Mouse (Mus musculus): ENCODE data around the gene Nos1ap. TPM values are rescaled to one million over a fixed set of nuclear protein-coding genes. Genes with fewer than 3 reads are reported as not detected.

The Nos1ap gene
- polyA plus RNA-seq, 1 experiment from 2014 or later = 13.0 TPM

GRCm38 (mm10) chr1:170560768-170561167, 28.9 kb downstream of the Nos1ap start:
- Histone ChIP-seq H3K27ac (ENCODE audit: low read length) (no peak overlapping the region), H3K4me1 (ENCODE audit: control insufficient read depth, insufficient read depth, low read length) (peaks cover 3% of the 10 kb centered on the region; the same call in 1 of the 2 replicates), H3K4me2 (ENCODE audit: low read depth, low read length) (no peak overlapping the region), H3K9me3 (replicated peaks; ENCODE audit: control insufficient read depth, low read length) (no peaks in the 10 kb centered on the region), H3K36me3 (ENCODE audit: control insufficient read depth, insufficient read depth, low read length) (no peaks in the 10 kb centered on the region), H3K27me3 (ENCODE audit: control insufficient read depth, insufficient read depth, low read length) (no peaks in the 10 kb centered on the region), H3K4me3 (replicated peaks; ENCODE audit: low read length) (no peak overlapping the region), H3K9ac (ENCODE audit: low read length) (no peak overlapping the region)
- no peak for ATAC-seq (ENCODE audit: insufficient read depth, low FRiP score)
- WGBS = 87% methylated on average over 3 of the region's 3 CpGs

GRCm38 (mm10) chr1:170557962-170558361, 31.7 kb downstream of the Nos1ap start:
- Histone ChIP-seq H3K27ac (ENCODE audit: low read length) (no peak overlapping the region), H3K4me2 (ENCODE audit: low read depth, low read length) (no peak overlapping the region), H3K36me3 (ENCODE audit: control insufficient read depth, insufficient read depth, low read length) (no peaks in the 10 kb centered on the region), H3K4me3 (replicated peaks; ENCODE audit: low read length) (no peak overlapping the region), H3K9me3 (replicated peaks; ENCODE audit: control insufficient read depth, low read length) (no peaks in the 10 kb centered on the region), H3K9ac (ENCODE audit: low read length) (no peak overlapping the region), H3K27me3 (ENCODE audit: control insufficient read depth, insufficient read depth, low read length) (no peaks in the 10 kb centered on the region), H3K4me1 (ENCODE audit: control insufficient read depth, insufficient read depth, low read length) (peaks cover 3% of the 10 kb centered on the region; the same call in 1 of the 2 replicates)
- WGBS = 90% methylated on average over 4 of the region's 4 CpGs
- no peak for ATAC-seq (ENCODE audit: insufficient read depth, low FRiP score)

DNA sequence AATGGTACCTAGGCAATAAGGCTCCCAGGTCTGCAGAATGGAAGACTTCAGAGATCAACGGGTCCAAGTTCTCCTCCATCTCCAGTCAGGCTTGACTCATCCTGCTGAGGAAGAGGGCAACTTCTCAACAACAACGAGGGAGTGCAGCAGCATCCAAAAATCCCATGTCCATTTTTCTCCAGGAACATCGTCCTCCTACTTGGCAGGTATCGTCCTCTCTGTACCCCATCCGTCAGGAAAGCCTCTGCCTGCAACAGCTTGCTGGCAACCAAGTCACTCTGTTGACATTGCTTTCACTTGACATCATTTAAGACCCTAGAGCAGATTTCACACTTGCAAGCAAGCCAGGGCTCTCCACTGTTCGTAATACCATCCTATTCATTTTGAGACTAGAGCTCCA, 33.0 kb downstream of the Nos1ap start:
- no peak overlapping the region for H3K27ac ChIP-seq (ENCODE audit: low read length)
- H3K4me1 ChIP-seq (ENCODE audit: control insufficient read depth, insufficient read depth, low read length) = peaks cover 3% of the 10 kb centered on the region; the same call in 1 of the 2 replicates
- no peak overlapping the region for H3K4me2 ChIP-seq (ENCODE audit: low read depth, low read length)
- no peak overlapping the region for H3K9ac ChIP-seq (ENCODE audit: low read length)
- ATAC-seq (ENCODE audit: insufficient read depth, low FRiP score) = no peak
- no peaks in the 10 kb centered on the region for H3K9me3 ChIP-seq (replicated peaks; ENCODE audit: control insufficient read depth, low read length)
- H3K4me3 ChIP-seq (replicated peaks; ENCODE audit: low read length) = no peak overlapping the region
- H3K36me3 ChIP-seq (ENCODE audit: control insufficient read depth, insufficient read depth, low read length) = no peaks in the 10 kb centered on the region
- H3K27me3 ChIP-seq (ENCODE audit: control insufficient read depth, insufficient read depth, low read length) = no peaks in the 10 kb centered on the region
- WGBS = 80% methylated on average over 6 of the region's 6 CpGs

DNA sequence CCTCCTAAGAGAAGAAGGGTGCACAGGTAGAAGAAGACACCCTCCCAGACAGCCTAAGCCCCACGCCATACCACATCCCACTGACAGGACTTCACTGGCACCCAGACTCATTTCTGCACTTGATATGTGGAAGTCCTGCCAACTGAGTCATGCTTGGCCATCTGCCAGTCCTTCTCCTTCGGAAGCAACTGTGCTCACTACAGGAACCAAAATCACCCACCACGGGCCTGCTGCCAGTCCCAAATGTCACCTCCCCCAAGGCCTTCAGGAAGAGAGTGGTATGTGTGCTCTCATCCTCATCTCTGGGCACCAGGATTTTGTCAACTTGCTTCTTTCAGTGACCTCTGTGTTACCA, 34.7 kb downstream of the Nos1ap start:
- H3K27me3 ChIP-seq (ENCODE audit: control insufficient read depth, insufficient read depth, low read length) = no peaks in the 10 kb centered on the region
- WGBS = 38% methylated on average over 3 of the region's 3 CpGs
- no peak overlapping the region for H3K4me2 ChIP-seq (ENCODE audit: low read depth, low read length)
- ATAC-seq (ENCODE audit: insufficient read depth, low FRiP score) = 0 out of 2 replicates have a peak, but pooled peaks have one; percentile 34
- H3K4me1 ChIP-seq (ENCODE audit: control insufficient read depth, insufficient read depth, low read length) = peaks cover 7% of the 10 kb centered on the region; the same call in 1 of the 2 replicates
- H3K9me3 ChIP-seq (replicated peaks; ENCODE audit: control insufficient read depth, low read length) = no peaks in the 10 kb centered on the region
- no peaks in the 10 kb centered on the region for H3K36me3 ChIP-seq (ENCODE audit: control insufficient read depth, insufficient read depth, low read length)
- H3K27ac ChIP-seq (ENCODE audit: low read length) = no peak overlapping the region
- no peak overlapping the region for H3K4me3 ChIP-seq (replicated peaks; ENCODE audit: low read length)
- H3K9ac ChIP-seq (ENCODE audit: low read length) = no peak overlapping the region

GRCm38 (mm10) chr1:170554235-170554938, 35.3 kb downstream of the Nos1ap start:
- Histone ChIP-seq H3K27me3 (ENCODE audit: control insufficient read depth, insufficient read depth, low read length) (no peaks in the 10 kb centered on the region), H3K4me3 (replicated peaks; ENCODE audit: low read length) (no peak overlapping the region), H3K36me3 (ENCODE audit: control insufficient read depth, insufficient read depth, low read length) (no peaks in the 10 kb centered on the region), H3K9ac (ENCODE audit: low read length) (no peak overlapping the region), H3K27ac (ENCODE audit: low read length) (no peak overlapping the region), H3K9me3 (replicated peaks; ENCODE audit: control insufficient read depth, low read length) (no peaks in the 10 kb centered on the region), H3K4me1 (ENCODE audit: control insufficient read depth, insufficient read depth, low read length) (peaks cover 7% of the 10 kb centered on the region; the same call in 1 of the 2 replicates), H3K4me2 (ENCODE audit: low read depth, low read length) (no peak overlapping the region)
- ATAC-seq (ENCODE audit: insufficient read depth, low FRiP score) = 0 out of 2 replicates have a peak, but pooled peaks have one; percentile 11
- WGBS = 90% methylated on average over 4 of the region's 4 CpGs

DNA sequence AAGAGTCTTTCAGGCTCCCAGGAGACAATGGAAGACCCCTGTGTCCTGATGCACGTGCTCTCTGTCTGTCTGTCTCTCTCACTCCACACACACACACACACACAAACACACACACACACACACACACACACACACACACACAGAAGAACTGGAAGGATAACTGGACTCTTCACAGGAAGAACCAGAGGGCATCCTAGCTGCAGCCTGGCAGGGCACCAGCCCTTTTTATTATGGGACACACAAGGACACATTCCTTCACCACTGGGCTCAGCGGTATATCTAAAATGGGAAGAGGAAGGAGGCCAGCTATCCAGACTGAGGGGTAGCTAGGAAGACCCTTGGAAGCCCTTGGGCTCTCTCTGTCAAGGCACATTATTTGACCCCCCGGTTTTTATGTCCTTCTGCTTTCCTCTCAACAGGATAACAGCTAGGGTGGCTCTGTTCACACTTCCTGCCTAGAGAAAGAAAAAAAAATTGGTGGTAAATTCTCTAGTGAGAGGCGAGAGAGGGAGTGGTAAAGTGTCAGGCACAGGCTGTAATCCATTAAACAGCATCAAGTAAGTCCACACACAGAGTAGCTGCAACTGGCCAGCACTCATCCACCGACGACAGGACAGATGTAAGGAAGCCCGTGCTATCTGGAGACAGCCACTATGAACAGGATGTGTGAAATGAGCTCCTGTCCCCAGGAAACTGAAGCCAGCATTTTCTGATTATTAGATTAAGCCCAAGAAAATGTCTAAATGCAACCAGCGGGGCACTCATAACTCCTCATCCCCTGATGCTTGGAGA, 38.8 kb downstream of the Nos1ap start:
- no peaks in the 10 kb centered on the region for H3K36me3 ChIP-seq (ENCODE audit: control insufficient read depth, insufficient read depth, low read length)
- H3K4me2 ChIP-seq (ENCODE audit: low read depth, low read length) = no peak overlapping the region
- WGBS = 39% methylated on average over 8 of the region's 8 CpGs
- no peaks in the 10 kb centered on the region for H3K9me3 ChIP-seq (replicated peaks; ENCODE audit: control insufficient read depth, low read length)
- no peaks in the 10 kb centered on the region for H3K27me3 ChIP-seq (ENCODE audit: control insufficient read depth, insufficient read depth, low read length)
- no peak overlapping the region for H3K4me3 ChIP-seq (replicated peaks; ENCODE audit: low read length)
- H3K27ac ChIP-seq (ENCODE audit: low read length) = no peak overlapping the region
- no peak for ATAC-seq (ENCODE audit: insufficient read depth, low FRiP score)
- H3K4me1 ChIP-seq (ENCODE audit: control insufficient read depth, insufficient read depth, low read length) = peaks cover 7% of the 10 kb centered on the region; the same call in 1 of the 2 replicates
- no peak overlapping the region for H3K9ac ChIP-seq (ENCODE audit: low read length)

GRCm38 (mm10) chr1:170549059-170549458, 40.6 kb downstream of the Nos1ap start:
- Histone ChIP-seq H3K27ac (ENCODE audit: low read length) (no peak overlapping the region), H3K4me2 (ENCODE audit: low read depth, low read length) (peak overlapping the region; percentile 28), H3K9ac (ENCODE audit: low read length) (no peak overlapping the region), H3K9me3 (replicated peaks; ENCODE audit: control insufficient read depth, low read length) (no peaks in the 10 kb centered on the region), H3K36me3 (ENCODE audit: control insufficient read depth, insufficient read depth, low read length) (no peaks in the 10 kb centered on the region), H3K4me3 (replicated peaks; ENCODE audit: low read length) (no peak overlapping the region), H3K4me1 (ENCODE audit: control insufficient read depth, insufficient read depth, low read length) (peaks cover 7% of the 10 kb centered on the region; the same call in 1 of the 2 replicates), H3K27me3 (ENCODE audit: control insufficient read depth, insufficient read depth, low read length) (no peaks in the 10 kb centered on the region)
- 35% methylated on average over 9 of the region's 9 CpGs for WGBS
- ATAC-seq (ENCODE audit: insufficient read depth, low FRiP score) = peak; percentile 44; the same call in 1 of the 2 replicates

- peak; percentile 74 for ATAC-seq (ENCODE audit: insufficient read depth, low FRiP score)
- H3K9me3 ChIP-seq (replicated peaks; ENCODE audit: control insufficient read depth, low read length) = no peaks in the 10 kb centered on the region
- 67% methylated on average over 14 of the region's 14 CpGs for WGBS
Observed at GRCm38 (mm10) chr1:170548192-170548795, 41.4 kb downstream of the Nos1ap start.

GRCm38 (mm10) chr1:170546297-170546696, 43.4 kb downstream of the Nos1ap start:
- H3K27me3 ChIP-seq (ENCODE audit: control insufficient read depth, insufficient read depth, low read length) = no peaks in the 10 kb centered on the region
- no peak overlapping the region for H3K4me2 ChIP-seq (ENCODE audit: low read depth, low read length)
- H3K4me3 ChIP-seq (replicated peaks; ENCODE audit: low read length) = no peak overlapping the region
- no peaks in the 10 kb centered on the region for H3K36me3 ChIP-seq (ENCODE audit: control insufficient read depth, insufficient read depth, low read length)
- H3K9ac ChIP-seq (ENCODE audit: low read length) = no peak overlapping the region
- H3K27ac ChIP-seq (ENCODE audit: low read length) = no peak overlapping the region
- 80% methylated on average over 4 of the region's 4 CpGs for WGBS
- no peak for ATAC-seq (ENCODE audit: insufficient read depth, low FRiP score)
- no peaks in the 10 kb centered on the region for H3K9me3 ChIP-seq (replicated peaks; ENCODE audit: control insufficient read depth, low read length)
- H3K4me1 ChIP-seq (ENCODE audit: control insufficient read depth, insufficient read depth, low read length) = peaks cover 4% of the 10 kb centered on the region; the same call in 1 of the 2 replicates

More at GRCm38 (mm10) chr1:170548192-170548795, 41.4 kb downstream of the Nos1ap start:
- peaks cover 7% of the 10 kb centered on the region; the same call in 1 of the 2 replicates for H3K4me1 ChIP-seq (ENCODE audit: control insufficient read depth, insufficient read depth, low read length)
- H3K4me2 ChIP-seq (ENCODE audit: low read depth, low read length) = peak overlapping the region; percentile 28
- H3K9ac ChIP-seq (ENCODE audit: low read length) = no peak overlapping the region
- no peaks in the 10 kb centered on the region for H3K27me3 ChIP-seq (ENCODE audit: control insufficient read depth, insufficient read depth, low read length)
- H3K36me3 ChIP-seq (ENCODE audit: control insufficient read depth, insufficient read depth, low read length) = no peaks in the 10 kb centered on the region
- H3K4me3 ChIP-seq (replicated peaks; ENCODE audit: low read length) = no peak overlapping the region
- no peak overlapping the region for H3K27ac ChIP-seq (ENCODE audit: low read length)

Measured in stomach, embryonic 16.5 days (tissue).